Mouse (Mus musculus) CH12.LX (cell line): ENCODE data around the gene Morc3. TPM values are rescaled to one million over a fixed set of nuclear protein-coding genes. Genes with fewer than 3 reads are reported as not detected.

Experiments
- DNase-seq: peaks from one replicate; pipeline ENCODE4 v3.0.0-alpha.2; 2013; ENCODE audit errors: extremely low read depth
- H3K27ac ChIP-seq: 2 replicates; pipeline ENCODE4 v1.5.1; 2012; ENCODE audit warnings: low read depth, mild to moderate bottlenecking, control low read depth, moderate library complexity; ENCODE audit not compliant: insufficient read depth
- H3K27me3 ChIP-seq: replicated peaks from 2 replicates; pipeline ENCODE3; 2012; ENCODE audit warnings: inconsistent platforms
- H3K36me3 ChIP-seq, 2 experiments: replicated peaks in 1 of 2; 2 replicates each; pipeline versions ENCODE3 to v1.6.1; 2012; ENCODE audit warnings: inconsistent platforms in 1 of 2, low read length in 1 of 2, mild to moderate bottlenecking in 1 of 2, mixed read lengths in 1 of 2, moderate library complexity in 1 of 2; ENCODE audit not compliant: control insufficient read depth in 1 of 2, insufficient read depth in 1 of 2
- H3K4me1 ChIP-seq, 2 experiments: 2 replicates each; pipeline ENCODE4 v1.6.1; 2012; ENCODE audit warnings: inconsistent platforms in 1 of 2, moderate library complexity in 1 of 2; ENCODE audit not compliant: insufficient read depth in 2 of 2, control insufficient read depth in 1 of 2
- H3K4me2 ChIP-seq: 2 replicates; pipeline ENCODE4 v1.6.1; 2012; ENCODE audit warnings: low read depth, mild to moderate bottlenecking, control low read depth; ENCODE audit not compliant: poor library complexity, insufficient read depth, severe bottlenecking
- H3K4me3 ChIP-seq, 3 experiments: fragments of 150-350 bp in 1 of 3; sonication (generic) in 1 of 3; replicated peaks in 1 of 3; 2 replicates each; pipeline versions ENCODE3 to v1.5.1; 2011 to 2012; ENCODE audit warnings: low read depth in 2 of 3, low read length in 2 of 3, mild to moderate bottlenecking in 2 of 3, moderate library complexity in 2 of 3, control low read depth in 1 of 3, improper control_type of control experiment in 1 of 3, inconsistent platforms in 1 of 3, mixed read lengths in 1 of 3; ENCODE audit not compliant: poor library complexity in 1 of 3
- H3K79me2 ChIP-seq: replicated peaks from 2 replicates; pipeline ENCODE4 v1.6.1; 2012; ENCODE audit warnings: mild to moderate bottlenecking, moderate library complexity; ENCODE audit not compliant: control insufficient read depth, poor library complexity, insufficient read depth, severe bottlenecking; ENCODE audit errors: extremely low read depth
- H3K9ac ChIP-seq: 2 replicates; pipeline ENCODE4 v1.6.1; 2012; ENCODE audit warnings: low read depth, mild to moderate bottlenecking, control low read depth, moderate library complexity; ENCODE audit not compliant: insufficient read depth
- H3K9me3 ChIP-seq: replicated peaks from 2 replicates; pipeline ENCODE3; 2012; ENCODE audit warnings: low read length, inconsistent platforms, mixed read lengths
- BHLHE40 ChIP-seq: IDR thresholded peaks from 2 replicates; pipeline ENCODE4 v1.6.1; 2011; ENCODE audit warnings: mild to moderate bottlenecking, low read depth, low read length, improper control_type of control experiment
- CHD1 ChIP-seq: IDR thresholded peaks from 2 replicates; pipeline ENCODE4 v1.6.1; 2012; ENCODE audit warnings: low read depth, low read length, improper control_type of control experiment, inconsistent platforms
- CHD2 ChIP-seq: IDR thresholded peaks from 2 replicates; pipeline ENCODE4 v1.6.1; 2011; ENCODE audit warnings: low read length, improper control_type of control experiment
- CTCF ChIP-seq, 2 experiments: IDR thresholded peaks in 1 of 2; conservative IDR thresholded peaks in 1 of 2; 2 replicates each; pipeline ENCODE4 v1.5.1; 2011 to 2012; ENCODE audit warnings: low read depth in 2 of 2, low read length in 2 of 2, improper control_type of control experiment in 1 of 2, inconsistent platforms in 1 of 2, mild to moderate bottlenecking in 1 of 2, moderate library complexity in 1 of 2
- E2F4 ChIP-seq: IDR thresholded peaks from 2 replicates; pipeline ENCODE4 v1.6.1; 2011; ENCODE audit warnings: low read depth, low read length, improper control_type of control experiment; ENCODE audit not compliant: insufficient replicate concordance
- ELF1 ChIP-seq: IDR thresholded peaks from 2 replicates; pipeline ENCODE4 v1.6.1; 2014; ENCODE audit warnings: low read depth, mild to moderate bottlenecking, inconsistent platforms, low read length, improper control_type of control experiment
- EP300 ChIP-seq: IDR thresholded peaks from 2 replicates; pipeline ENCODE4 v1.6.1; 2011; ENCODE audit warnings: low read length, improper control_type of control experiment
- ETS1 ChIP-seq: conservative IDR thresholded peaks from 2 replicates; pipeline ENCODE4 v1.6.1; 2012; ENCODE audit warnings: low read depth, mild to moderate bottlenecking, inconsistent platforms, low read length, improper control_type of control experiment, moderate library complexity
- GABPA ChIP-seq: IDR thresholded peaks from 2 replicates; pipeline ENCODE4 v1.6.1; 2012; ENCODE audit warnings: low read depth, low read length, improper control_type of control experiment, inconsistent platforms; ENCODE audit not compliant: insufficient replicate concordance
- HCFC1 ChIP-seq: IDR thresholded peaks from 2 replicates; pipeline ENCODE4 v1.6.1; 2012; ENCODE audit warnings: low read depth, mild to moderate bottlenecking, inconsistent platforms, low read length, improper control_type of control experiment
- IRF4 ChIP-seq: IDR thresholded peaks from 2 replicates; pipeline ENCODE4 v1.6.1; 2014; ENCODE audit warnings: low read depth, mild to moderate bottlenecking, inconsistent platforms, low read length, improper control_type of control experiment
- JUN ChIP-seq: IDR thresholded peaks from 2 replicates; pipeline ENCODE4 v1.6.1; 2011; ENCODE audit warnings: low read depth, mild to moderate bottlenecking, low read length, improper control_type of control experiment, moderate library complexity; ENCODE audit not compliant: insufficient read depth
- JUND ChIP-seq: conservative IDR thresholded peaks from 2 replicates; pipeline ENCODE4 v1.6.1; 2011; ENCODE audit warnings: low read depth, low read length, improper control_type of control experiment
- KAT2A ChIP-seq: IDR thresholded peaks from 2 replicates; pipeline ENCODE4 v1.6.1; 2012; ENCODE audit warnings: low read length, improper control_type of control experiment, inconsistent platforms; ENCODE audit not compliant: insufficient replicate concordance
- MAFK ChIP-seq: IDR thresholded peaks from 2 replicates; pipeline ENCODE4 v1.6.1; 2011; ENCODE audit warnings: low read length, improper control_type of control experiment; ENCODE audit not compliant: insufficient replicate concordance
- MAX ChIP-seq: IDR thresholded peaks from 2 replicates; pipeline ENCODE4 v1.6.1; 2011; ENCODE audit warnings: low read length, improper control_type of control experiment
- MAZ ChIP-seq: IDR thresholded peaks from 2 replicates; pipeline ENCODE4 v1.6.1; 2012; ENCODE audit warnings: low read depth, mild to moderate bottlenecking, inconsistent platforms, low read length, improper control_type of control experiment, moderate library complexity
- MEF2A ChIP-seq: IDR thresholded peaks from 2 replicates; pipeline ENCODE4 v1.6.1; 2014; ENCODE audit warnings: low read depth, mild to moderate bottlenecking, inconsistent platforms, low read length, improper control_type of control experiment, borderline replicate concordance
- MXI1 ChIP-seq: IDR thresholded peaks from 2 replicates; pipeline ENCODE4 v1.6.1; 2011; ENCODE audit warnings: mild to moderate bottlenecking, low read depth, low read length, improper control_type of control experiment
- MYC ChIP-seq: IDR thresholded peaks from 2 replicates; pipeline ENCODE4 v1.6.1; 2011; ENCODE audit warnings: low read depth, mild to moderate bottlenecking, improper control_type of control experiment, low read length
- NELFE ChIP-seq: IDR thresholded peaks from 2 replicates; pipeline ENCODE4 v1.6.1; 2011; ENCODE audit warnings: low read depth, low read length, improper control_type of control experiment
- NRF1 ChIP-seq: IDR thresholded peaks from 2 replicates; pipeline ENCODE4 v1.6.1; 2014; ENCODE audit warnings: low read depth, mild to moderate bottlenecking, inconsistent platforms, low read length, improper control_type of control experiment, moderate library complexity
- PAX5 ChIP-seq: IDR thresholded peaks from 2 replicates; pipeline ENCODE4 v1.6.1; 2012; ENCODE audit warnings: low read length, inconsistent platforms, mixed read lengths
- POLR2A ChIP-seq: IDR thresholded peaks from 2 replicates; pipeline ENCODE4 v1.6.1; 2011; ENCODE audit warnings: low read depth, mild to moderate bottlenecking, improper control_type of control experiment, low read length
- POLR2AphosphoS2 ChIP-seq: IDR thresholded peaks from 2 replicates; pipeline ENCODE4 v1.6.1; 2011; ENCODE audit warnings: low read depth, low read length, improper control_type of control experiment
- RAD21 ChIP-seq: IDR thresholded peaks from 2 replicates; pipeline ENCODE4 v1.6.1; 2011; ENCODE audit warnings: low read depth, mild to moderate bottlenecking, low read length, improper control_type of control experiment, moderate library complexity
- RCOR1 ChIP-seq: conservative IDR thresholded peaks from 2 replicates; pipeline ENCODE4 v1.6.1; 2012; ENCODE audit warnings: low read depth, mild to moderate bottlenecking, inconsistent platforms, low read length, improper control_type of control experiment
- SIN3A ChIP-seq: IDR thresholded peaks from 2 replicates; pipeline ENCODE4 v1.6.1; 2012; ENCODE audit warnings: low read length, improper control_type of control experiment, inconsistent platforms
- SMC3 ChIP-seq: IDR thresholded peaks from 2 replicates; pipeline ENCODE4 v1.6.1; 2011; ENCODE audit warnings: low read depth, low read length, improper control_type of control experiment
- TBP ChIP-seq: conservative IDR thresholded peaks from 2 replicates; pipeline ENCODE4 v1.6.1; 2011; ENCODE audit warnings: low read depth, low read length, improper control_type of control experiment
- TCF12 ChIP-seq: IDR thresholded peaks from 2 replicates; pipeline ENCODE4 v1.6.1; 2014; ENCODE audit warnings: low read depth, mild to moderate bottlenecking, inconsistent platforms, low read length, improper control_type of control experiment
- UBTF ChIP-seq: IDR thresholded peaks from 2 replicates; pipeline ENCODE4 v1.6.1; 2012; ENCODE audit warnings: low read depth, mild to moderate bottlenecking, inconsistent platforms, low read length, improper control_type of control experiment, moderate library complexity
- USF1 ChIP-seq: IDR thresholded peaks from 2 replicates; pipeline ENCODE4 v1.6.1; 2014; ENCODE audit warnings: low read depth, mild to moderate bottlenecking, inconsistent platforms, low read length, improper control_type of control experiment
- USF2 ChIP-seq: conservative IDR thresholded peaks from 2 replicates; pipeline ENCODE4 v1.6.1; 2011; ENCODE audit warnings: low read depth, low read length, improper control_type of control experiment
- ZC3H11A ChIP-seq: IDR thresholded peaks from 2 replicates; pipeline ENCODE4 v1.6.1; 2012; ENCODE audit warnings: low read depth, mild to moderate bottlenecking, inconsistent platforms, low read length, improper control_type of control experiment
- ZKSCAN1 ChIP-seq: IDR thresholded peaks from 2 replicates; pipeline ENCODE4 v1.6.1; 2012; ENCODE audit warnings: low read depth, inconsistent platforms, low read length, improper control_type of control experiment, borderline replicate concordance
- ZMIZ1 ChIP-seq: IDR thresholded peaks from 2 replicates; pipeline ENCODE4 v1.6.1; 2012; ENCODE audit warnings: low read depth, mild to moderate bottlenecking, inconsistent platforms, low read length, improper control_type of control experiment
- ZNF384 ChIP-seq: IDR thresholded peaks from 2 replicates; pipeline ENCODE4 v1.6.1; 2012; ENCODE audit warnings: low read depth, low read length, improper control_type of control experiment, inconsistent platforms
- dilution Hi-C: fragments of 300-500 bp; cut with MboI; formaldehyde crosslinking; loops from 2 replicates; pipeline ENCODE4 v1.14.3; 2020; ENCODE audit warnings: low sequenced_read_pairs; ENCODE audit not compliant: extremely low pct_unique_long_range_greater_than_20kb, extremely low pct_ligation_motif_present
- in situ Hi-C: fragments of 300-500 bp; cut with MboI; formaldehyde crosslinking; loops from 3 replicates; pipeline ENCODE4 v1.14.3; 2019; ENCODE audit warnings: low sequenced_read_pairs, low pct_ligation_motif_present, low pct_unique_long_range_greater_than_20kb, mixed read lengths
- polyA plus RNA-seq: library from polyadenylated mRNA; unstranded; fragments of >175 nt; gene quantifications from 2 replicates; pipeline ENCODE4 v1.2.1, GENCODE M21; 2012; ENCODE audit warnings: low read depth; ENCODE audit not compliant: insufficient read length
- total RNA-seq, 2 experiments: library from RNA; depleted of rRNA; stranded (reverse); fragments of 300-350 nt in 1 of 2; fragments of >200 nt in 1 of 2; gene quantifications; 2 replicates each; pipeline ENCODE4 v1.2.3; 2012 to 2014

Gene Morc3
- total and polyA plus RNA-seq, 3 experiments: 17.8 to 53.2 (median 25.4) TPM

GRCm38 (mm10) chr16:93913881-93914576 is 82.1 kb downstream of the Morc3 start:
- peak; percentile 100 for DNase-seq

DNA sequence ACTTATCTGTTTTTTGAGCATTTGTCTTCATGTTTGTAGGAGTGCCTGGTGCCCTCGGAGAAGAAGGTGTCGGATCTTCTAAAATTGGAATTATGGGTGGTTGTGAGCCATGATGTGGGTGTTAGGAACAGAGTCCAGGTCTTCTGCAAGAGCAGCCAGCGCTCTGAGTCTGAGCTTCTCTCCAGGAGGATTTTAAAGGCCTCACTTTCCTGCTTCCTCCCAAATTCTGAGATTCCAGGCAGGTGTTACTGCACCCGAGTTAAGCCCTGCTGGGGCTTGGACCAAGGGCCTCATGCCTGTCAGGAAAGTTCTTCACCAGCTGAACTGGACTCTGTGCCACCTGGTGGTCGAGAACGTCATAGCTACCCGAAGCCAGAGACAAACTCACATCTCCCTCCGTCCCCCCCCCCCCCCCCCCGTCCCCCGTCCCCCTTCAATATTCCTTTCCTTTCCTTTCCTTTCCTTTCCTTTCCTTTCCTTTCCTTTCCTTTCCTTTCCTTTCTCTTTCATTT is 83.5 kb downstream of the Morc3 start:
- no peak overlapping the region for H3K27ac ChIP-seq
- H3K4me2 ChIP-seq: no peak overlapping the region
- no peaks in the 10 kb centered on the region for H3K27me3 ChIP-seq
- H3K79me2 ChIP-seq: no peaks in the 10 kb centered on the region
- H3K36me3 ChIP-seq: no peaks in the 10 kb centered on the region
- no peak overlapping the region for H3K4me3 ChIP-seq
- dilution Hi-C loops: no loop called here
- H3K9ac ChIP-seq: no peak overlapping the region
- H3K9me3 ChIP-seq: no peaks in the 10 kb centered on the region
- peak; percentile 86 for DNase-seq
- peaks cover 25 to 71% of the 10 kb centered on the region in 2 experiments for H3K4me1 ChIP-seq
- in situ Hi-C loops: no loop called here
- TF ChIP-seq ZC3H11A: peak; percentile 27; the same call in 1 of the 2 replicates
- peak; percentile 77; the same call in 1 of the 2 replicates for TF ChIP-seq MAZ
- peak; percentile 55; the same call in 1 of the 2 replicates for TF ChIP-seq NELFE
- peak; percentile 63; the same call in 1 of the 2 replicates for TF ChIP-seq MYC
- TF ChIP-seq MAFK: no peak
- no peak for TF ChIP-seq MXI1
- no peak for TF ChIP-seq ETS1
- peak in 1 of 2 experiments; percentile 75; a peak in 2 of 4 replicates for TF ChIP-seq CTCF (conservative IDR thresholded peaks at IDR 0.05 in 1 of 2, IDR thresholded peaks at IDR 0.05 in 1 of 2; ENCODE audit: low read depth in 2 of 2, low read length in 2 of 2)
- 0 out of 2 replicates have a peak, but pooled peaks have one; percentile 29 for TF ChIP-seq IRF4
- TF ChIP-seq TCF12: 0 out of 2 replicates have a peak, but pooled peaks have one; percentile 32
- TF ChIP-seq E2F4: no peak
- peak; percentile 57 for TF ChIP-seq RAD21
- peak; percentile 86 for TF ChIP-seq SMC3
- peak; percentile 34; the same call in 1 of the 2 replicates for TF ChIP-seq EP300
- TF ChIP-seq POLR2A: 0 out of 2 replicates have a peak, but pooled peaks have one; percentile 30
- peak; percentile 62; the same call in 1 of the 2 replicates for TF ChIP-seq MAX

More at GRCm38 (mm10) chr16:93913881-93914576, 82.1 kb downstream of the Morc3 start:
- H3K27me3 ChIP-seq: no peaks in the 10 kb centered on the region
- TF ChIP-seq NRF1 (peak; percentile 13; the same call in 1 of the 2 replicates), ZMIZ1 (peak; percentile 87), BHLHE40 (peak; percentile 98), JUND (peak; percentile 97), ZKSCAN1 (no peak), RAD21 (no peak), USF1 (peak; percentile 78), MAZ (peak; percentile 58; the same call in 1 of the 2 replicates), TCF12 (peak; percentile 84), MEF2A (peak; percentile 89), CHD2 (peak; percentile 81), ZNF384 (peak; percentile 35; the same call in 1 of the 2 replicates), HCFC1 (peak; percentile 82), MYC (peak; percentile 100), JUN (peak; percentile 99), CHD1 (peak; percentile 93; the same call in 1 of the 2 replicates), MXI1 (peak; percentile 89), E2F4 (peak; percentile 64; the same call in 1 of the 2 replicates), TBP (peak; percentile 94), SIN3A (peak; percentile 84), MAX (peak; percentile 99), NELFE (peak; percentile 85), CTCF (conservative IDR thresholded peaks at IDR 0.05 in 1 of 2, IDR thresholded peaks at IDR 0.05 in 1 of 2; ENCODE audit: low read depth in 2 of 2, low read length in 2 of 2) (no peak), USF2 (peak; percentile 77), IRF4 (peak; percentile 79), EP300 (peak; percentile 75), UBTF (no peak), POLR2AphosphoS2 (peak; percentile 75; the same call in 1 of the 2 replicates), PAX5 (no peak), ZC3H11A (no peak), RCOR1 (no peak; the same call in 1 of the 2 replicates), POLR2A (peak; percentile 75), GABPA (peak; percentile 69; the same call in 1 of the 2 replicates), KAT2A (peak; percentile 75; the same call in 1 of the 2 replicates), ELF1 (peak; percentile 99), ETS1 (peak; percentile 99)
- H3K36me3 ChIP-seq: no peaks in the 10 kb centered on the region
- no peaks in the 10 kb centered on the region for H3K9me3 ChIP-seq
- H3K4me3 ChIP-seq: peak overlapping the region; percentile 57 to 59 (median 57)
- peak overlapping the region; percentile 91 for H3K27ac ChIP-seq
- in situ Hi-C loops: no loop called here
- peak overlapping the region; percentile 95 for H3K9ac ChIP-seq
- dilution Hi-C loops: no loop called here
- no peaks in the 10 kb centered on the region for H3K79me2 ChIP-seq
- H3K4me2 ChIP-seq: peak overlapping the region; percentile 86
- peaks cover 22 to 65% of the 10 kb centered on the region in 2 experiments for H3K4me1 ChIP-seq
